8 mouse cellular contexts compared by ENCODE assay signal in genomic region chr4:99714904-99715782, GRCm38 (mm10). TPM values are rescaled to one million over a fixed set of nuclear protein-coding genes. Genes with fewer than 3 reads are reported as not detected.
DNase-seq lines count a peak whose midpoint lies in the region; ATAC-seq lines count a peak whose summit lies in the region.

Alg6 (plus strand) TSS chr4:99715664.

- DNase-seq in T-cell, adult 2 months (ENCODE audit: low spot score) = peak; percentile 92
- peak; percentile 96 to 97 for DNase-seq in cerebellum, postnatal 36 days
- DNase-seq in frontal cortex, postnatal 36 days (ENCODE audit: low spot score in 2 of 2) = peak; percentile 95 to 96
- peak; percentile 89 for DNase-seq in left cerebral cortex, adult 11 months (ENCODE audit: low spot score)
- peak; percentile 95 to 98 for DNase-seq in lung, postnatal 4 days
- DNase-seq in retina, postnatal 7 days (ENCODE audit: low read depth, low spot score) = peak; percentile 92
- peak; percentile 94 for DNase-seq in urinary bladder, adult 2 months (ENCODE audit: low spot score)

- peak within 1 kb of the TSS; percentile 93 for H3K4me2 ChIP-seq in hindbrain, embryonic 15.5 days

- H3K36me3 ChIP-seq in hindbrain, embryonic 15.5 days = 0 out of 2 replicates have a peak, but pooled peaks cover 2% of the 10 kb centered on the region

- peak within 1 kb of the TSS; percentile 71 for H3K4me3 ChIP-seq in hindbrain, embryonic 15.5 days

- 4% methylated on average over 41 of the region's 46 CpGs for WGBS in hindbrain, embryonic 15.5 days

- H3K9me3 ChIP-seq in hindbrain, embryonic 15.5 days = no peaks in the 10 kb centered on the region

- no peaks in the 10 kb centered on the region for H3K27me3 ChIP-seq in hindbrain, embryonic 15.5 days

- ATAC-seq in hindbrain, embryonic 15.5 days (ENCODE audit: low FRiP score, low read depth) = peak; percentile 95

- H3K27ac ChIP-seq in hindbrain, embryonic 15.5 days (replicated peaks) = peak within 1 kb of the TSS; percentile 63; the same call in 1 of the 2 replicates

- peak within 1 kb of the TSS; percentile 84 for H3K9ac ChIP-seq in hindbrain, embryonic 15.5 days

- H3K4me1 ChIP-seq in hindbrain, embryonic 15.5 days (replicated peaks) = peaks cover 5% of the 10 kb centered on the region; the same call in 1 of the 2 replicates

RNA-seq across cellular contexts. Expression of gene Alg6, which starts in this region (rescaled TPM):
- 11.1 and 13.9 TPM in 2 replicates for polyA plus RNA-seq in hindbrain, embryonic 15.5 days (2015; fragmentation: Nextera tagmentation; extraction: Ambion mirVana)
- polyA plus RNA-seq in urinary bladder, adult 2 months (2012; rRNA removed) = 7.9 and 12.2 TPM in 2 replicates

Comparison
In these comparisons a context has a peak if more than half of its experiments do, and no peak if none do; other contexts are left out.
1. Peak in every context shown above with its lines: DNase-seq, ATAC-seq, H3K4me3 ChIP-seq and H3K27ac ChIP-seq.